In the genomic region with DNA sequence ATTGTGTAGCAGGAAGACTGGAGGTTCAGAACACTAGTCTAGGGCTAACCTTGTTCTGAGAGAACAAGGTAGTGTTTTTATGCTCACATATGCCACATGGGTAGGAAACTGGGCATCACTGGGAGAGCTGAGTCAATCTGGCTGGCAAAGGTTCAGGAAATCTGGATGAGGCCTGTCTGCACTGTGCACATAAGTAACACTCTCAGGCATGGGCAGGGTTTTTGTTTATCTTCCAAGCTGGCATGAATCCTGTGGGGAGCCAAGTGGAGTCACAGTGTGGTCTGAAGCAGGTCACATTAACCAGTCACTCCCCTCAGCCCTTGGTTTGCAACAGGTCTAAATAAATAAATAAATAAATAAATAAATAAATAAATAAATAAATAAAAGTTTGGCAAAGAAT, we compare ENCODE assay signal across 9 mouse cellular contexts. TPM values are rescaled to one million over a fixed set of nuclear protein-coding genes. Genes with fewer than 3 reads are reported as not detected.
A peak's percentile ranks its signal among the peaks of the same experiment; 100 is the strongest.
DNase-seq lines count a peak whose midpoint lies in the region; ATAC-seq lines count a peak whose summit lies in the region.
"Had no signal": no experiment of that assay in that cellular context is flagged by ENCODE, and none has a peak within 500 bp of the region (broad histone marks: within the 10 kb centered on the region; RNA-seq: fewer than 3 reads in every experiment).

No protein-coding gene starts in this region.

- H3K4me1 ChIP-seq in hindbrain, embryonic 15.5 days (replicated peaks): no peaks in the 10 kb centered on the region
- no peaks in the 10 kb centered on the region for H3K4me1 ChIP-seq in hindbrain, embryonic 12.5 days
- H3K4me1 ChIP-seq in heart, embryonic 13.5 days: peaks cover 41% of the 10 kb centered on the region
- H3K4me1 ChIP-seq: neural tube, embryonic 13.5 days had no signal

- H3K4me3 ChIP-seq in hindbrain, embryonic 15.5 days: no peak overlapping the region
- H3K4me3 ChIP-seq in hindbrain, embryonic 12.5 days: no peak overlapping the region
- no peak overlapping the region for H3K4me3 ChIP-seq in heart, embryonic 13.5 days
- H3K4me3 ChIP-seq: neural tube, embryonic 13.5 days had no signal

- no peaks in the 10 kb centered on the region for H3K27me3 ChIP-seq in hindbrain, embryonic 15.5 days
- H3K27me3 ChIP-seq in hindbrain, embryonic 12.5 days: no peaks in the 10 kb centered on the region
- no peaks in the 10 kb centered on the region for H3K27me3 ChIP-seq in heart, embryonic 13.5 days (replicated peaks)
- H3K27me3 ChIP-seq: neural tube, embryonic 13.5 days had no signal

- no peak overlapping the region for H3K27ac ChIP-seq in hindbrain, embryonic 15.5 days (replicated peaks)
- no peak overlapping the region for H3K27ac ChIP-seq in hindbrain, embryonic 12.5 days
- H3K27ac ChIP-seq in heart, embryonic 13.5 days (replicated peaks): peak overlapping the region; percentile 54
- H3K27ac ChIP-seq: neural tube, embryonic 13.5 days had no signal

- H3K9me3 ChIP-seq in hindbrain, embryonic 15.5 days: no peaks in the 10 kb centered on the region
- no peaks in the 10 kb centered on the region for H3K9me3 ChIP-seq in hindbrain, embryonic 12.5 days (replicated peaks)
- no peaks in the 10 kb centered on the region for H3K9me3 ChIP-seq in heart, embryonic 13.5 days
- H3K9me3 ChIP-seq: neural tube, embryonic 13.5 days had no signal

- DNase-seq in adrenal gland, postnatal 36 days: peak; percentile 58 to 73
- DNase-seq in layer of hippocampus, adult 9-11 months: peak; percentile 35
- no peak for DNase-seq in thymus, postnatal 0 days (ENCODE audit: low spot score)
- DNase-seq in gastrocnemius, postnatal 36 days: no peak

- intact Hi-C loops in gastrocnemius, postnatal 36 days (cut with DNase I): no loop called here

- H3K9ac ChIP-seq in hindbrain, embryonic 15.5 days: no peak overlapping the region
- no peak overlapping the region for H3K9ac ChIP-seq in hindbrain, embryonic 12.5 days
- no peak overlapping the region for H3K9ac ChIP-seq in heart, embryonic 13.5 days
- H3K9ac ChIP-seq: neural tube, embryonic 13.5 days had no signal

- H3K4me2 ChIP-seq in hindbrain, embryonic 15.5 days: no peak overlapping the region
- H3K4me2 ChIP-seq in hindbrain, embryonic 12.5 days (replicated peaks): no peak overlapping the region
- no peak overlapping the region for H3K4me2 ChIP-seq in heart, embryonic 13.5 days
- H3K4me2 ChIP-seq: neural tube, embryonic 13.5 days had no signal

- 0 out of 2 replicates have a peak, but pooled peaks have one; percentile 51 for ATAC-seq in hindbrain, embryonic 15.5 days (ENCODE audit: low FRiP score, low read depth)
- no peak for ATAC-seq in hindbrain, embryonic 12.5 days (ENCODE audit: low FRiP score)
- peak; percentile 59; the same call in 1 of the 2 replicates for ATAC-seq in heart, embryonic 13.5 days (ENCODE audit: extremely low read depth, insufficient number of reproducible peaks, low FRiP score, low TSS enrichment)
- no peak for ATAC-seq in monocyte, adult 5-6 weeks (replicated peaks; ENCODE audit: insufficient number of reproducible peaks, low FRiP score, low TSS enrichment, poor library complexity, severe bottlenecking)

- no peaks in the 10 kb centered on the region for H3K36me3 ChIP-seq in hindbrain, embryonic 15.5 days
- no peaks in the 10 kb centered on the region for H3K36me3 ChIP-seq in hindbrain, embryonic 12.5 days
- H3K36me3 ChIP-seq in heart, embryonic 13.5 days: no peaks in the 10 kb centered on the region
- H3K36me3 ChIP-seq: neural tube, embryonic 13.5 days had no signal

RNA-seq across cellular contexts. Expression of a gene that starts 53.0 kb away (rescaled TPM):
- 1.2 TPM in 2 replicates for polyA plus RNA-seq in hindbrain, embryonic 15.5 days (2015; fragmentation: Nextera tagmentation; extraction: Ambion mirVana)
- 1.5 and 1.6 TPM in 2 replicates for polyA plus RNA-seq in hindbrain, embryonic 12.5 days (2016; fragmentation: Nextera tagmentation; extraction: Ambion mirVana)
- total RNA-seq in adrenal gland, postnatal 36 days (2021): 10 to 100 TPM; 13.3 to 14.3 TPM
- polyA plus RNA-seq in heart, embryonic 13.5 days (2015; fragmentation: Nextera tagmentation; extraction: Ambion mirVana): 4.0 and 4.4 TPM in 2 replicates
- 1.2 and 1.5 TPM in 2 replicates for polyA plus RNA-seq in thymus, postnatal 0 days (2015; fragmentation: Nextera tagmentation; extraction: Ambion mirVana)
- 1 to 10 TPM; 1.6 to 1.7 TPM for total RNA-seq in gastrocnemius, postnatal 36 days (2021)
- total RNA-seq in monocyte, adult 5-6 weeks (2017): 4.6 to 8.6 TPM (median 4.9 TPM) in 3 replicates

Comparison
In these comparisons a context has a peak if more than half of its experiments do, and no peak if none do; other contexts are left out.
1. ATAC-seq: peak in hindbrain, embryonic 15.5 days (single experiment) and heart, embryonic 13.5 days (single experiment); none in hindbrain, embryonic 12.5 days (single experiment) and monocyte, adult 5-6 weeks (single experiment).
2. DNase-seq: peak in adrenal gland, postnatal 36 days (2 of 2) and layer of hippocampus, adult 9-11 months (single experiment); none in thymus, postnatal 0 days (single experiment) and gastrocnemius, postnatal 36 days (0 of 2).